Mouse (Mus musculus): ENCODE data around the gene Clmp.
"Not testable (repeated sequence)": the region's sequence is repeated elsewhere in the genome, so short reads cannot be mapped to it uniquely, and the experiment has no call there.

Clmp gene

DNA sequence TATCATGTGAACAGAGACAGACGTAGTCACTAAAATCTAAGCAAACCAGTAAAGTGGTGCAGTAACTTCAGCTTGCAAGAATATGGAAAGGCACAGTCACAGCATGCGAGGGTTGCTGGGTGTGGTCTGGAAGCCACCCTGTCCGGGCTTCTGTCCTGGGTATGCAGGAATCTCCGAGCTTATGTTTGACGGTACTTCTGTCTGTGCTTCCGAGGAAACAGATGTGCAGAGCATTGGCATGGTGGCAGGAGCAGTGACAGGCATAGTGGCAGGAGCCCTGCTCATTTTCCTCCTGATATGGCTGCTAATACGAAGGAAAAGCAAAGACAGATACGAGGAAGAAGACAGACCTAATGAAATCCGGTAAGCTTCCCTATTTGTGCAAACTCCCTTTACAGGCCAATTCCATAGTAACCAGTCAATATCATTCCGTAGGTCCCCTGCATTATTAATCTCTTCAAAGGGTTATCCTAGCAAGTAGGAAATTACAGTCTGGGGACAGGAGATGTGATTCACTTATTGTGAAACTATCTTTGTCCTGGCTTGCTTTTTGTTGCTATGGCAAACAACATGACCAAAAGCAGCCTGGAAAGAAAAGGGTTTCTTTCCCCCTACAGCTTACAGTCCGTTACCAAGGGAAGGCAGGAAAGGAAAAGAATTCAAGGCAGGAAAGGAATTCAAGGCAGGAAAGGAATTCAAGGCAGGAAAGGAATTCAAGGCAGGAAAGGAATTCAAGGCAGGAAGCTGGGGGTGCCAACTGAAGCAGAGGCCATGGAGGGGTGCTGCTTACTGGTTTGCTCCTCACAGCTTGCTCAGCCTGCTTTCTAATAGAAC is 95.3 kb downstream of the Clmp start:
- no peak for DNase-seq

- DNase-seq = no peak
These were observed 96.2 kb downstream of the Clmp start for GRCm38 (mm10) chr9:40781726-40782581.

- DNase-seq = no peak
These were observed 98.0 kb downstream of the Clmp start for GRCm38 (mm10) chr9:40783641-40784373.

GRCm38 (mm10) chr9:40784374-40784967 is 98.7 kb downstream of the Clmp start:
- no peak for DNase-seq

- no peak for DNase-seq
These were observed 99.7 kb downstream of the Clmp start for GRCm38 (mm10) chr9:40785452-40785851.

DNA sequence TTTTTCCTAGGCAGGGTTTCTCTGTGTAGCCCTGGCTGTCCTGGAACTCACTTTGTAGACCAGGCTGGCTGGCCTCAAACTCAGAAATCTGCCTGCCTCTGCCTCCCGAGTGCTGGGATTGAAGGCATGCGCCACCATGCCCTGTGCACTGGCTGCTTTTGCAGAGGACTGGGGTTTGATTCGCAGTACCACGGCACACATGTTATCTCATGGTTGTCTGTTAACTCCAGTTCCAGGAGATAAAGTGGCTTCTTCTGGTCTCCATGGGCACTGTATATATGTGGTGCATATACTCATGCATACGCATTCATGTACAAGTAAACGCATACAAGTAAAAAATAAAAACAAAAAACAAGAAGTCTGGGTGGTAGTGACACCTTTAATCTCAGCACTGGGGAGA is 101.1 kb downstream of the Clmp start:
- not testable (repeated sequence) for DNase-seq

GRCm38 (mm10) chr9:40791864-40792633 is 106.3 kb downstream of the Clmp start:
- DNase-seq = no peak

DNA sequence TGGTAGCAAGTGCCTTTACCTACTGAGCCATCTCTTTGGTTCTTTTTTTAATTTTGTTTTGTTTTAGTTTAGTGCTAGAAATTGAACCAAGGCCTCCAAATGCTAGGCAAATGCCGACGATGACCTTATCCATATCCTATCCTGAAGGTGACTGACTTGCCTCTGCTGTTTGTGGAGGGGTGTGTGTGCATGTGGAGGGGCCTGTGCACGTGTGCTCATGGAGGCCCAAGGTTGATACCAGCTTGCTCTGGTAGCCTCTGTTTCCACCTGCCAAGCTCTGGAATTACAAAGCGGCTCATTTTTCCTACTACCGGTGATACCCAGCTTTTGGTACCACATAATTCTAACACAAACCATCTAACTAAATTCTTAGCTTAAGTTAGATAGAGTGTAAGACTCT is 107.8 kb downstream of the Clmp start:
- no peak for DNase-seq

DNA sequence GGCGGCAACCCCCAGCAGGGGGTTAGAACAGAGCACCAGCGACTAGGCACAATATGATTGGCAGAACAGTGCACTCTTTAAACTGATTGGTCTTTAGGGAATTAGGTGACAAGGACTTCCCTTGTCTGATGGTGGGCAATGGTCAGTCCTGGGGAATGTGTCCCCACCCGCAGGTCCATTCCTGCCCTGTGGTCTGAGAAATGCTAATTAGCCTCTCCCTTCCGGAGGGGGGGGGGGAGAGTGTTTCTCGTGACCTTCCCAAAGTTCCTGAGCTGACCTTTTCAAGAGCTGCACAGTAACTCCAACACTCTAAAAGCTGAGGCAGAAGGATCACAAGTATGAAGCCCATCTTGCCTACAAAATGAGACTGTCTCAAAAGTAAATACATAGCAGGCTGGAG is 108.5 kb downstream of the Clmp start:
- no peak for DNase-seq

DNA sequence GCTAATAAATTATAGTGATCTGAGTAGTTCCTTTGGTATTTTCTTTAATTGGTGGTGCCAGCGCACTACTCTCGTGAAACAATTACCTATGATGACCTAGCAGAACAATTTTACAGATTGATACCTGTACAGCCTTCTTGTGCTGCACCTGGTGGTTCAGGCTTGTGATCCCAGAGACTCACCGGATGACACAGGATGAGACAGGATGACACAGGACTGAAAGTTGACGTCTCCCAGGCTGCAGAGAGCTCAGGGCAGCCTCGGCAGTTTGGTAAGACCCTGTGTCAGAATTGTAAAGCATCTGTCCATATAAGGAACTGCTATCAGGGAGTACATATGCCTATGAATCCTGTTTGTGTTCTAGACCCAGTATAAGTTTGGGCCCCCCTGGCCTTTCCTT is 109.2 kb downstream of the Clmp start:
- DNase-seq = no peak

GRCm38 (mm10) chr9:40795562-40795961 is 109.8 kb downstream of the Clmp start:
- no peak for DNase-seq

DNA sequence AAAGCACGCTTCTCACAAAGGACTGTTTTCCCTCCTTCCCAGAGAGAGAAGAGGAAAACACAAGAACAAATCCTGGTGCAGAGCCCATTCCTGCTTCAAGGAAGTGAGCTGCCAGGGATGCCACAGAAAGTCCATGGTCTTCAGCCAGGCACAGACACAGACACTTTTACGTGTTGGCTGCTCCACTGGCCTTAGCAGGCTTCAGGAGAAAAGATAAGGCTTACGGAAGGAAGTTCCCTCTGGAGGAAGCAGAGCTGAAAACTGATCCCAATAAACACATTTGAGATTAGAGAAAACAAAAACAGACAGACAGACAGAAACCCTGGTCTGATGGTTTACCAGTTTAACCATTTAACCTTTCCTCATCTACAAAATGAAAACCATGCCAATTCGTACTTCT is 110.3 kb downstream of the Clmp start:
- no peak for DNase-seq

- no peak for DNase-seq
These were observed 112.6 kb downstream of the Clmp start for GRCm38 (mm10) chr9:40798247-40798960.

DNA sequence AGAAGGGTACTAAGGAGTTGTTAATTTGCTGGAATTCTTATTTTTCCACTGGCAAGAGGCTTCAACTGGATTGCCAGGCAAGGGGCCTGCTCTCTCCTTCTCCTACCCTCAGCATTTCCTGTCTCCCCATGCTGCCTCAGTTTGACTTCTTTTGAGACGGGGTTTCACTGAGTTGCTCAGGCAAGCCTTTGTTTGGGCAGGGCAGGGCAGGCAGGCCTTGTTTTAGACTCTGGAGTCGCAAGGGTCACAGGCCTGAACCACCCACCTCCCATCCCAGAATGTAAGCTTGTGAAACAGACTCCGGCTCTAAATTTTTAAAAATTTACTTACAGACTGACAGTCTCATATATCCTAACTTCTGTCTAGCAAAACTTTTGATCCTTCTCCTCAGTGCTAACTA is 113.3 kb downstream of the Clmp start:
- no peak for DNase-seq

GRCm38 (mm10) chr9:40799837-40800501 is 114.2 kb downstream of the Clmp start:
- peak; percentile 86 for DNase-seq

GRCm38 (mm10) chr9:40800675-40801612 is 115.2 kb downstream of the Clmp start, which contains the start of gene Hspa8:
Gene Hspa8 (plus strand): TSS chr9:40800984.
- peak; percentile 100 for DNase-seq

DNA sequence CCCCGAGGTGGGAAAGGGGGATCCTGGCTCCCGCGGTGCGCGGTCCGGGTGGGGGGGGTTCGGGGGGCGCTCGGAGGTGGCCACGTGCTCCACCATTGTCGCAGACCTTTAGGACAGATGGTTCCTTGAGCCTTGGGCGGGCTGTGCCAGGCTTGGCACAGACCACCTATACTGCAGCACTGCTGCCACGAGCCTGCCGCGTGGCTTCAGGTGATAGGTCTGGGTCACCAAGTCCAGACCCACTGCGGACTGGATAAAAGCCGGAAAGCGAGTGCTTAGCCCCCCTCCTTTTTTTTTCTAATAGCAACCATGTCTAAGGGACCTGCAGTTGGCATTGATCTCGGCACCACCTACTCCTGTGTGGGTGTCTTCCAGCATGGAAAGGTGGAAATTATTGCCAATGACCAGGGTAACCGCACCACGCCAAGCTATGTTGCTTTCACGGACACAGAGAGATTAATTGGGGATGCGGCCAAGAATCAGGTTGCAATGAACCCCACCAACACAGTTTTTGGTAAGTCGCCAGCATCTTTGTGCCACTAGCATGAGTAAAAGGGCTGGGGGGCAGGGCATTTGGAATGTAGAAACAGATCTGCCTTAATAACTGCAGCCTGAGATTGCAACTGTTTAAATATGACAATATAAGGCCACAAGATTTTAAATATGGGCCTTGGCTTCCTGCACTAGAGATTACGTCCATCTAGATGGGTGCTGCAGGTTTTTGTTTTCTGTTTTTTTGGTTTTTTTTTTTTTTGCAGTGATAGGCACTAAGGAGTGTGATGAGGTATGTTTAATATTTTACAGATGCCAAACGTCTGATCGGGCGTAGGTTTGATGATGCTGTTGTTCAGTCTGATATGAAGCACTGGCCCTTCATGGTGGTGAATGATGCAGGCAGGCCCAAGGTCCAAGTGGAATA is 116.1 kb downstream of the Clmp start:
- DNase-seq = peak; percentile 89

DNA sequence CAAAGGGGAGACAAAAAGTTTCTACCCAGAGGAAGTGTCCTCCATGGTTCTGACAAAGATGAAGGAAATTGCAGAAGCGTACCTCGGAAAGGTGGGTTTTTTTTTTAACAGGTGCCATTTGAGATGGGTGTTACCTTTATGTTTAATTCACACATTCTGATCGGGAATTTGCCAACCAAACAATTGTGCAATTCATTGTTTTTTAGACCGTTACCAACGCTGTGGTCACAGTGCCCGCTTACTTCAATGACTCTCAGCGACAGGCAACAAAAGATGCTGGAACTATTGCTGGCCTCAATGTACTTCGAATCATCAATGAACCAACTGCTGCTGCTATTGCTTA is 116.7 kb downstream of the Clmp start:
- DNase-seq = not testable (repeated sequence)

GRCm38 (mm10) chr9:40804576-40804975 is 118.8 kb downstream of the Clmp start:
- not testable (repeated sequence) for DNase-seq

Measured in cerebellum, adult 9-11 months (tissue).